Mouse (Mus musculus) bone marrow macrophage, adult 2 months (primary cell): ENCODE measurements around the gene Mmd. TPM values are rescaled to one million over a fixed set of nuclear protein-coding genes. Genes with fewer than 3 reads are reported as not detected.

Experiments
- H3K27ac ChIP-seq: 2 replicates; pipeline ENCODE4 v1.5.1; 2012; ENCODE audit warnings: low read depth, low read length; ENCODE audit not compliant: insufficient read depth
- H3K4me1 ChIP-seq: 2 replicates; pipeline ENCODE4 v1.6.1; 2012; ENCODE audit warnings: low read length; ENCODE audit not compliant: control insufficient read depth, insufficient read depth
- H3K4me3 ChIP-seq: 2 replicates; pipeline ENCODE4 v1.5.1; 2012; ENCODE audit warnings: mild to moderate bottlenecking, low read length, moderate library complexity; ENCODE audit not compliant: insufficient read depth
- CTCF ChIP-seq: IDR thresholded peaks from 2 replicates; pipeline ENCODE4 v1.5.1; 2012; ENCODE audit warnings: low read depth, mild to moderate bottlenecking, low read length, moderate library complexity
- POLR2A ChIP-seq: IDR thresholded peaks from 2 replicates; pipeline ENCODE4 v1.6.1; 2012; ENCODE audit warnings: mild to moderate bottlenecking, low read depth, low read length, borderline replicate concordance
- polyA plus RNA-seq: library from polyadenylated mRNA; stranded (reverse); fragments of >200 nt; gene quantifications from 2 replicates; pipeline ENCODE4 v1.2.4, GENCODE M21; 2012; ENCODE audit not compliant: missing spikeins, insufficient read depth, insufficient read length

Mmd gene
- 49.3 and 50.0 TPM in 2 replicates for polyA plus RNA-seq

DNA sequence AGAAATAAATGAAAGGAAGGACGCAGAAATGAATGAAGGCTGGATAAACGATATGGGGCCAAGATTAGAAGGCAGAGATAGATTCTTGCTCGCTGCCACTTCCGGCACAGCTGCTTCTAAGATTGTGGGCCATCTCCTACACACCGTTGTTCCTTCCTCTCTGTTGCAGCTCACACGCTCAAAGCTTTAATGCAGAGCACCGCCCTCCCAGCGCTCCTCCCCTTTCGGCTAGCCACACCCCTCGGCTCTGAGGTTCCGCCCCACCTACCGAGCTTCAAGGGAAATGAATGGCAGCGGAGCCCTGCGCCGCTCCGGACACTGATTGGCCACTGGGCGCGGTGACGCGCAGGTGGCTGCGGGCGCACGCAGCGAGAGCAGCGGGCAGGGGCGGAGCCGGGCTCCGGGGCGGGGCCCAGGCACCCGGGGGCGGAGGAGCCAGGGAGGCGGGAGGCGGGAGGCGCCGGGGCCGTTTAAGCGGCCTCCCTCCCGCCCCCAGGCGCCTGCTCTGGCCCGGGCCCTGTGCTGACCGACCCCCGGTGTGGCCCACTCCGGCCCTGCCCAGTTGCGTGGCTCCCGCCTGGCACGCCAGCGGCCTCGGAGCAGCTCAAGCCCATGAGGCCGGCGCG lies at the start of gene Mmd:
TSS of gene Mmd (plus strand) at position 432 of the 626 bp plus-strand sequence.
- H3K4me1 ChIP-seq: peaks cover 32% of the 10 kb centered on the region

DNA sequence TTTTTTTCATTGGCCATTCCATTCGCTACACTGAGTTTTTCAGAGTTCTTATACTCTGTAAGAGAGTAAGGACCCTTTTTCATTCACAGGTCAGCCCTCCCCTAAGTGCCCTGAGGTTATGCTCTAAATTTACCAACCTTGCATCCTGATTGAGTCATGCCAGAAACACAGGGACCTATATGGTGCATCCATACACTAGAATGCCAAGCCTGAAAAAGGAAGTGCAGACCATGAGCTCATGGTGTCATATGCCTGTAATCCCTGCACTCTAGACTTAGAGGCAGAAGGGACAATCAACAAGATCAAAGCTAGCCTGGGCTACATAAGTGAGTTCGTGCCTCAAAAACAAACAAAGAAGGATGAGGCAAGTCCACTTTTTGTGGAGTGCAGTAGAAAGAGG lies 48.4 kb upstream of the Mmd start:
- TF ChIP-seq CTCF (no peak), POLR2A (no peak)
- H3K27ac ChIP-seq: 0 out of 2 replicates have a peak overlapping the region, but pooled peaks have one; percentile 4

More for the DNA sequence above, at the start of gene Mmd:
- Histone ChIP-seq H3K27ac (peak within 1 kb of the TSS; percentile 47), H3K4me3 (peak within 1 kb of the TSS; percentile 69)
- TF ChIP-seq CTCF (no peak), POLR2A (no peak)

DNA sequence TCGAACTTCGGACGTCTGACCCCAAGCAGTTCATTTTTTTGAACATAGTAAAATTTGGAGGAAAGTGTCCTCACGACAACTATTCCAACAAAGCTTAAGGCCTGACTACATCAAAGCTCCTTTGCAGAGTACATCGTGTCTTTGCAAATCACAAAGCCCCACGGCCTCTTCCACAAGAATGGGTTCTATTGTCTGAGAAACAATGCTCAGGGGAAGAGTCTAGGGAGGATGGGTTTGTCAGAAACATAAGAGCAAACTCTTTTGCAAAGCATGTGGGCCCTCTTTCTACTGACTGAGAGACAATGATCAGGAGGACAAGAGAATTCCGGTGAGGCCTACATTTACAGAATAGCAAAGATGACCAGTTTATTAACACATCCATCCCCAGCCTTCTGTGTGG lies 35.0 kb upstream of the Mmd start:
- no peak for TF ChIP-seq CTCF
- TF ChIP-seq POLR2A: no peak
- Histone ChIP-seq H3K4me3 (no peak overlapping the region), H3K4me1 (peaks cover under 1% of the 10 kb centered on the region; the same call in 1 of the 2 replicates), H3K27ac (no peak overlapping the region)

More for the DNA sequence above, 48.4 kb upstream of the Mmd start:
- Histone ChIP-seq H3K4me3 (no peak overlapping the region), H3K4me1 (peaks cover 34% of the 10 kb centered on the region)

DNA sequence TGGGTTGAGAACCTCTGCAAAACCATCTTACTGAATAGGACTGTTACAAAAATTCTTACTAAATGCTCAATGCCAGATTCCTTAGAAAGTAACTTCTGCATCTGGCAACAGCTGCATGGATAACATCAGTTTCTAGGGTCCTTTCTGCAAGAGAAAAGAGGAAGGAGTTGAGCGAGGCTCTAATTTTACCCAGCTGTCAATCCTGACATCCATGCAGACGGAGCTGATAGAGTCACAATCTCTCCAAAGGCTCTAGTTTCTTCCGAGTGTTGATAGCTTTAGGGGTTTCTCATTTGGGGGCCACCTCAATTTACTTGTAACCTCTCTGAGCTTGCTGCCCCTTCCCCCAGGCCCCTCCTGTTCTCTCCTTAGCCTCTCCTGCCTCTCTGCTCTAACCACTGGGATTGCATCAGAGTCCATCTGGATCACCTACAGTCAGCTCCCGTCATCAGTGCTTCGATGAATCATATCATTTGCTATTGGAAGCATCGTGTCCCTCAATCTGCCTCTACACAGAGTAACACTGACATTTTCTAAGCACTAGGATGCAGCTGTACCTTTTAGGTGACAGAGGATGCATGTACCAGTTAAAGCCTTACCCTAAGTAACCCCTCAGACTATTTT lies 29.1 kb upstream of the Mmd start:
- TF ChIP-seq POLR2A (no peak), CTCF (no peak)
- Histone ChIP-seq H3K4me3 (peak overlapping the region; percentile 13), H3K4me1 (peaks cover 36% of the 10 kb centered on the region), H3K27ac (peak overlapping the region; percentile 2; the same call in 1 of the 2 replicates)

DNA sequence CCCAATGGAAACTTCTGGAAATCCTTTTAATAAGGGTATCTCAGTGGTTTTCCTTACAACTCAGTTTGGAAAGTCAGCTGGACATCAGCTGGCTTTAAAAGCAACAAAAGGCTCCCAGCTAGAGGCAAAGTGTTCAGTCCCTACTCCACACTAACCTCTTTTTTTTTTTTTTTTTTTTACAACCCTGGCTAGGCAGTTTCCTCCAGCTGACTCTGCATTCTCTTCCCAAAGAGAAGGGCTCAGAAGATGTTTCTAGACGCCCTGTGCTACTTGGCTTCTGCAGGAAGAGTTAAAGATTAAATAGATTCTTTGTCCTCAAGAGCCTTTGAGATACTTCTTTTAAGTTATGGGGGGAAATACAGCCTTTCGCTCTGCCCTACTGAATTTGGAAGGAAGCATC lies 28.5 kb upstream of the Mmd start:
- no peak for TF ChIP-seq POLR2A
- no peak for TF ChIP-seq CTCF
- Histone ChIP-seq H3K27ac (no peak overlapping the region), H3K4me3 (no peak overlapping the region), H3K4me1 (peaks cover 40% of the 10 kb centered on the region)

DNA sequence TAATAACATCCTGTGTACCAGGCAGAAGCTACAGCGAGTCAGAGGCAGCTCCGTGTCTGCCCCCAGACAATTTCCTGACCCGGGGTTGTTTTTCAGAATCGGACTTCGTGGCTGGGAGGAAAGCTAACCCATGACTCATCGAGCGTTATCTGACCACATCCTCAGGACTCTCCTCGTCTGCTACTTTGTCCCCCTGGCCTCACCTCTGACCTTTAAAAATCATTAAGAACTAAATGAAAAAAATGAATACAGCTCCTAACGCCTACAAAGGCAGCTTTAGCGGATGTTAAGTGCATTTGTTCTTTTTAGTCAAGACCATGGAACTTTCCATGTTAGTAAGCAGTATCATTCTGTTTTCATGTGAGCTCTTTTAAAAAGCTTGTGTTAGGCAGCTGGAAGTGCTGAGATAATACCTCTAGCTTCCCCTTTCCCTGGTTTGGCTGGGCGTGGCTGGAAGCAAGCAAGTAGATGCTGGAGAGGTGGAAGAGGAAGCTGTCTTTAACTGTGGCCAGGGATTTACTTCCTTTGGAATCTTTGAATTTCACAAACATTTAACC lies 24.3 kb upstream of the Mmd start:
- no peak for TF ChIP-seq POLR2A
- TF ChIP-seq CTCF: no peak
- 0 out of 2 replicates have a peak overlapping the region, but pooled peaks have one; percentile 3 for H3K4me3 ChIP-seq
- H3K27ac ChIP-seq: peak overlapping the region; percentile 87
- H3K4me1 ChIP-seq: peaks cover 66% of the 10 kb centered on the region

DNA sequence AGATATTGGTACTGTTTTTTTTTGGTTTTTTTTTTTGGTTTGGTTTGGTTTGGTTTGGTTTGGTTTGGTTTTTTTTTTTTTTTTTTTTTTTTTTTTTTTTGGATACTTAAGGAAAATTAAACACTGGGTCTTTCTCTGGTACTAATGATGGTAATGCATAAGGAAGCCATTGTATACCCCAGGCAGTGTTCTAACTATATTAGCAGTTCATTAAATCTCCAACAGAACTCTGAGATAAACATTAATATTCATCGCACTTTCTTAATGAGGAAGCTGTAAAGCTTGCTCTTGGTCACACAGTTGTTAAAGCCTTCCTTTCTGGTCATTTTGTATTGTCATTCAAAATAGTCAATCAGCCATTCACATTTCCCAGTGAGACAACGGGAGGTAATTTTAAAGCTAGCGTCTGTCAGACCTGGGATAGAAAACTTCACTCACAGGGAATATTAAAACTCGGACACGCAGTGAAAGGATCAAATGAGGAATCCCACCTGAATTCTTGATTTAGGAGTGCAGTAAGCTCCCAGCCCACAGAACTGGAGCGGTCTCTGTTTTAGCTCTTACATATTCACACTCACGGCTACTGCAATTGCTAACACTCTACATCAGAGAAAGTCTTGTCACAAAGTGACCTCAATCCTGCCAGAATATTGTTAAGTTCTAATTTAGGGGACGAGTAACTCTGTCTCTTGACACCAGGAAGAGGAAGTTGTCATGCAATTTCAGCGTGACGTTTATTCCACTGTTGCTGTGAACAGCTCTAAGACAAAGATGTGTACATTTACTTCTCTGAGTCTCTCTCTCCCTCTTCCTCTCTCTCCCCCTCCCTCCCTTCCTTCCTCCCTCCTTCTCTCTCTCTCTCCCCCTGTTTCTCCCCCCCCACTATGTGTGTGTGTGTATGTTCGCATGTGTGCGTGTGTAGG lies 22.0 kb upstream of the Mmd start:
- H3K4me3 ChIP-seq: no peak overlapping the region
- peak overlapping the region; percentile 32 for H3K27ac ChIP-seq
- no peak for TF ChIP-seq POLR2A
- no peak for TF ChIP-seq CTCF
- peaks cover 65% of the 10 kb centered on the region for H3K4me1 ChIP-seq

DNA sequence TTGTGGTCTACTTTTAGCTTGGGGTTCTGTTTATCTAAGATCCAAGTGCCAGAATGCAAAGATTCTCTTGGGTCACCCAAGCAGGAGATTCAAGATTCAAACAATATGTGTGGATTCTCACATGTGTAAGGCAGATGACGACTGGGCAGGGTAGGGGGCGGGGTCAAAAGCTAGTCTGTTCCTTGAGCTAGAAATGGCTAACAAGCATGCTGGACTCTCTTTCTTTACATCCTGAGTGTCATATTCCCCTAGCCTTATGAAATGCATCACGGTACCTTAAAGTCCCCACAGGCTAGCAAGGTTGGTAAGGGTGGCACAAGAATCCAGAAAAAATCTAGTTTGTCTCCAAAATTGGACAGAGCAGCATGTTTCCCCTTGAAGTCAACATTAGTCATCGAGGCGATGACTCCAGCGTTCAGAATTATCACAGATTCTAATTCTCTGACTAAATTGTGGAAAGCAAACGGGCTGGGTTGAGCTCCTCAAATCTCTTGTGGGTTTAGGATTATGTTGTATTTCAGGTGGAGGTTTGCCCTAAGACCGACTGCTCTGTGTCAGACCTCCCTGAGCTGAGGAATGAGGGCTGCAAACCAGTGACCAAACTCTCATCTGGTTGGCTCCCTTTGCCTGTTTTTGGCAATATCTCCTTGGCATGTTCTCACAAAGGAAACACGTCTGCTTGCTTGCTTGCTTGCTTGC lies 20.9 kb upstream of the Mmd start:
- Histone ChIP-seq H3K27ac (peak overlapping the region; percentile 6; the same call in 1 of the 2 replicates), H3K4me3 (no peak overlapping the region), H3K4me1 (peaks cover 68% of the 10 kb centered on the region)
- TF ChIP-seq CTCF (no peak), POLR2A (no peak)

DNA sequence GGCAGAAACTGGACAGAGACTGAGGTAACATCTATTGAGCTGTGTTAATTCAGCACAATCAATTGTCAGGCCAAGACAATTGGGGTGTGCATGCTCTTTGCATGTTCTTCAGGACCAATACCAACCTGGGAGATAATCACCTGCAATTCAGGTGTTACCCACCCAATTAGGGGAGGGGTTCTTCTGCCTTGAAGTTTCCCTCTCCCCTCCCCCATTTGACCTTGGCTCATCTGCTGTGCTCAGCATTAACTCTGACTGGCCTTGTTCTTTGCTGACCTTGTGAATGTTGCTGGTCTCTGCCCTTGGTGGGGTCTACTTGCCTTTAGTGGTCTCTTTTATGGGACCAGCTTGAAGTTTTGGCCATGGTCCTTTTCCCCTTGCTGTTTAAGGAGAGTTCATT lies 19.5 kb upstream of the Mmd start:
- Histone ChIP-seq H3K27ac (no peak overlapping the region), H3K4me1 (peaks cover 64% of the 10 kb centered on the region), H3K4me3 (no peak overlapping the region)
- TF ChIP-seq CTCF (no peak), POLR2A (no peak)
